Mouse (Mus musculus) small intestine, adult 2 months (tissue): ENCODE data around the gene Pla2g10. TPM values are rescaled to one million over a fixed set of nuclear protein-coding genes. Genes with fewer than 3 reads are reported as not detected.
"Not testable (repeated sequence)": the region's sequence is repeated elsewhere in the genome, so short reads cannot be mapped to it uniquely, and the experiment has no call there.

Source experiments
- H3K27ac ChIP-seq: fragments of 200-500 bp; 2 replicates; pipeline ENCODE4 v1.5.1; 2012; ENCODE audit warnings: low read depth, low read length, control low read depth, inconsistent platforms; ENCODE audit not compliant: insufficient read depth
- H3K27me3 ChIP-seq: fragments of 200-500 bp; 2 replicates; pipeline ENCODE4 v1.6.1; 2012; ENCODE audit warnings: mild to moderate bottlenecking, moderate library complexity, low read length, inconsistent platforms; ENCODE audit not compliant: control insufficient read depth, insufficient read depth
- H3K36me3 ChIP-seq: fragments of 200-500 bp; 2 replicates; pipeline ENCODE4 v1.6.1; 2012; ENCODE audit warnings: mild to moderate bottlenecking, low read length, control low read depth, inconsistent platforms; ENCODE audit not compliant: control insufficient read depth, insufficient read depth
- H3K4me1 ChIP-seq: fragments of 200-500 bp; 2 replicates; pipeline ENCODE4 v1.6.1; 2012; ENCODE audit warnings: low read length, inconsistent platforms, mixed read lengths; ENCODE audit not compliant: control insufficient read depth, insufficient read depth, insufficient read length
- H3K4me3 ChIP-seq: fragments of 200-500 bp; 2 replicates; pipeline ENCODE4 v1.5.1; 2012; ENCODE audit warnings: low read depth, mild to moderate bottlenecking, control low read depth, inconsistent platforms, low read length, moderate library complexity
- CTCF ChIP-seq: fragments of 200-500 bp; IDR thresholded peaks from 2 replicates; pipeline ENCODE4 v1.5.1; 2012; ENCODE audit warnings: low read depth, mild to moderate bottlenecking, control low read depth, inconsistent platforms, low read length, moderate library complexity, mixed read lengths; ENCODE audit not compliant: insufficient replicate concordance, insufficient read length; ENCODE audit errors: extremely low read depth
- POLR2A ChIP-seq: fragments of 200-500 bp; IDR thresholded peaks from 2 replicates; pipeline ENCODE4 v1.6.1; 2012; ENCODE audit warnings: low read depth, mild to moderate bottlenecking, control low read depth, inconsistent platforms, low read length, moderate library complexity
- WGBS: fragments of 180-500 bp; shearing (Covaris S2); methylation state at CpG from one replicate; pipeline ENCODE4 v1.1.7; 2018; 5-methylcytosine and 5-hydroxymethylcytosine counted together
- polyA plus RNA-seq: library from polyadenylated mRNA; depleted of rRNA; stranded (reverse); fragments of >200 nt; gene quantifications from 2 replicates; pipeline ENCODE4 v1.2.3, GENCODE M21; 2012

Pla2g10 gene
- polyA plus RNA-seq, 1 experiment, result 9.5 TPM

DNA sequence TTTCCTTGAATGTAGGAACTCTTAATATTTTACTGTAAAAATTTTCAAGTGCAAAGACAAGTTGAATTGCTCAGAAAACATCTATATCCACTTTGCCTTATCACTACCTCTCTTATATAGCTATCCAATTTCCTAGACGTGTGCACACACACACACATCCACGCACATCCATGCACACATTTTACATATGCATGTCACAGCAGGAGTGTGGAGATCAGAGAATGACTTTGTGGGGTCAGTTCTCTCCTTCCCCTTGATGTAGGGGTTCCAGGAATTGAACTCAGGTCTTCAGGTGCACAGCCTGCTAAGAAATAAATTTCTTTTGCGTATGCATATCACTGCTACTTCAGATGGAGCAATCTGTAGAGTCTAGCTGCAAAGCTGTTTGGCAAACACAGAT lies 17.3 kb upstream of the Pla2g10 start:
- H3K27ac ChIP-seq, result no peak overlapping the region
- H3K4me1 ChIP-seq, result no peaks in the 10 kb centered on the region
- H3K27me3 ChIP-seq, result no peaks in the 10 kb centered on the region
- no peaks in the 10 kb centered on the region for H3K36me3 ChIP-seq
- H3K4me3 ChIP-seq, result no peak overlapping the region
- no peak for TF ChIP-seq CTCF
- no peak for TF ChIP-seq POLR2A
- 73% methylated on average over 3 of the region's 3 CpGs for WGBS

DNA sequence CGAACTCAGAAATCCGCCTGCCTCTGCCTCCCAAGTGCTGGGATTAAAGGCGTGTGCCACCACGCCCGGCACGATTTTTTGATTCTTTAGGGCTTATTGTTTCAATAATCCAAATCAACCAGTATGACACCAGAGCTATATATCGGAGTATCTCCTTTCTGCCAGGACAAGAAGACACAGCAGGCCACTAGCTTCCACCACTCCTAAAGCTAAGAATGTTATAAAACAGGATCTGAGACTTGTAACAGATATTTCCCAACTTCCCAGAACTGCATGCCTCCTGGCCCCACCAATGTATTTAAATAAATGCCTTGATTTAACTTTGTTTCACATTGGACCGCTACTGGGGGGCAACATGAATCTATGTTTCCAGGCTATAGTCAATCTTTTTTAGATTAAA lies 16.9 kb upstream of the Pla2g10 start:
- Histone ChIP-seq H3K36me3 (no peaks in the 10 kb centered on the region), H3K4me3 (no peak overlapping the region), H3K4me1 (no peaks in the 10 kb centered on the region), H3K27ac (no peak overlapping the region), H3K27me3 (no peaks in the 10 kb centered on the region)
- 91% methylated on average over 8 of the region's 8 CpGs for WGBS
- TF ChIP-seq CTCF, result no peak

DNA sequence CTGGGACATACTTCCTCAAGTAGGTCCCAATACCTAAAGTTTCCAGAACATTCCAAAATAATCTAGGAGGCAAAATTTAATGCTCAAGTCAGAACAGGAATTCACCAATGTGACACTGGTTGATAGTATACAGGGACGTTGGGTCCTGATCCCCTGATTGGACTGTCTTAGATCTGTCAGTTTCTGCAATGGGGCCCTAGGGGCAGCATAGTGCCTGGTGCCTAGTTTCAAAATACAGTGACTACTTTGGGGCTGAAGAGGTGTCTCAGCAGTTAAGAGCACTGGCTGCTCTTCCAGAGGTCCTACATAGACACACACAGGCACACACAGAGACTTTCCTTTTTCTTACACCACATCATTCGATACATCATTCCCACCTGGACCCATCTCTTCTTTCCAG lies 10.1 kb upstream of the Pla2g10 start:
- WGBS, result 80% methylated on average over 2 of the region's 2 CpGs
- H3K27ac ChIP-seq, result no peak overlapping the region
- no peak overlapping the region for H3K4me3 ChIP-seq
- no peaks in the 10 kb centered on the region for H3K4me1 ChIP-seq
- no peak for TF ChIP-seq POLR2A
- no peak for TF ChIP-seq CTCF
- no peaks in the 10 kb centered on the region for H3K36me3 ChIP-seq
- H3K27me3 ChIP-seq, result no peaks in the 10 kb centered on the region

DNA sequence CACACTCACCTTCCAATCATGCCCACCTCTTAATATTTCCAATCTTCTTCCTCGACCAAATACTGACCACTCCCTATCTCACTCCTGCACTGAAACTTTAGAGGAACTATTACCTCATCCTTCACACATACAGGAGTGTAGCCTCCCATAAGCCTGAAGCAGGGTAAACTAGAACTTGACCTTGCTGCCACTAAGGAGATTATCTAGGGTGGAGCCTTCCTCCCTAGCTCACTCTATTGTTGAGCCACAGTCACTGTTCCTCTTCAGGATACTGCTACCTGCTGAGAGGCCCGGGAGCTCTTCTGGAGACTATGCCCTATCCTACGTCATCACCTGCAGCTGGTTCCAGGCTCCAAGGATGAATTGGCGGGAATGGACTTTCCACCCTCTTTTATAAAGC lies 8.3 kb upstream of the Pla2g10 start:
- H3K4me1 ChIP-seq, H3K27ac ChIP-seq, H3K4me3 ChIP-seq, H3K36me3 ChIP-seq, H3K27me3 ChIP-seq: not testable (repeated sequence)
- WGBS, result 31% methylated on average over 4 of the region's 4 CpGs

DNA sequence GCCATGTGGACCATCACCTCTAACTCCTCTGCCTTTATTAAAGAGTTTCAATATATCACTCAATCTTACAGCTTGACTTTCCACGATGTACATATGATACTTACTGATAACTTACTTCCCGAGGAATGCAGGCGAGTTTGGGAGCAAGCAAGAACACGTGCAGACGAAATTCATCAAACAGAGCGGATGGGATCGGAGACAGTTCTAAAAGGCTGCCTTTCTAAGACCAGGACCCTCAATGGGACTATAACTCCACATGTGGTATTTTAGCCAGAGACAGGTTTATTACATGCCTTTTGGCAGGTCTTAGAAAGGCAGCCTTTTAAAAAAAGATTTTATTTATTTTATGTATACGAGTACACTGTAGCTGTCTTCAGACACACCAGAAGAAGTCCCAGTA lies 5.2 kb upstream of the Pla2g10 start:
- Histone ChIP-seq H3K36me3 (no peaks in the 10 kb centered on the region), H3K4me1 (no peaks in the 10 kb centered on the region), H3K27ac (no peak overlapping the region), H3K27me3 (no peaks in the 10 kb centered on the region), H3K4me3 (no peak overlapping the region)
- 82% methylated on average over 8 of the region's 8 CpGs for WGBS
- no peak for TF ChIP-seq CTCF
- no peak for TF ChIP-seq POLR2A

DNA sequence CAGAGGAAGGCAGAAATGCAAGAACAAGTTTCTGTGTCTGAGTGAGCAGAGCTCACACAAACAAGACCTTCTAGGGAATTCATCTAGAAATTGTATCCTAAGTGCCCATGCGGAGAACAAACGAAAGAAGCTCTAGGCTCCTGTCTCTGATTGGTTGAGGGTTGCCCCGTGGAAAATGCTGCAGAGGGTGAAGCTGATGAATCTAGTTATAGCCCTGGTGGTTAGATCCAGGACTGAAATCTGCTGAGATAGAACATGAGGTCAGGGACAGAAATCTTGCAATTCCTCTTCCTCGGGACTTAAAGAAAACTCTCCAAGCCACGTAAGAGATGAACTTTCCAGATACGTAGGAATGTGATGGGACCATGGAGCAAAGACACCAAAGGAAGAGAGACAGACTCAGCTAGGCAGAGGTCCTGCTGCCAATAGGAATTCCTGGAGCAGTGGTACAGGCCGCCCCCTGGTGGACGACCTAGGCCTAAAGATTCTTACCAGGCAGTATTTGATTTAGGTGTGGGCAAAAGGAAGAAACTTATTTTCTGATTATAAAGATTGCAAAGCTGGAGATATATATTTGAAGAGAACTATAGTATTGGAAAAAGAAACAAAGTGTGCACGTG lies 2.8 kb upstream of the Pla2g10 start:
- Histone ChIP-seq H3K27ac (no peak overlapping the region), H3K36me3 (no peaks in the 10 kb centered on the region), H3K4me3 (no peak overlapping the region), H3K27me3 (no peaks in the 10 kb centered on the region), H3K4me1 (peaks cover 7% of the 10 kb centered on the region; the same call in 1 of the 2 replicates)
- WGBS, result 15% methylated on average over 9 of the region's 9 CpGs
- TF ChIP-seq POLR2A (no peak), CTCF (peak; percentile 86; the same call in 1 of the 2 replicates)

DNA sequence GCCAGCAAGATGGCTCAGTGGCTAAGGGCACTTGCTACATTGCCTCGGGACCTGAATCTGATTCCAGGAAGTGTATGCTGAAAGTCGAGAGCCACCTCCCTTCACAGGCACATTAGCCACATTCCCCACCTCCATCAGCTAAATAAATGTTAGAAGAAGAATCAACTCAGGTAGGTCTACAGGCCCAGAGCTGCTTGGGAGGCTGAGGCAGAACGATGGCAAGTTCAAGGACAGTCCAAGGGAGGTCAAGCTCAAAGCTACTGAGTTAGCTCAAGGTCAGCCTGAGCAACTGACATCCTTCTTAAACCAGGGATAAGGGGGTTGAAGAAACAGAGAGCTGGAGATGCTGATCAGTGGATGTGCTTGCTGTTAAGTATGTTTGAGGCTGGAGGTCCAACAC lies 2.0 kb upstream of the Pla2g10 start:
- no peak for TF ChIP-seq CTCF
- TF ChIP-seq POLR2A, result no peak
- Histone ChIP-seq H3K4me1 (peaks cover 9% of the 10 kb centered on the region; the same call in 1 of the 2 replicates), H3K27me3 (no peaks in the 10 kb centered on the region), H3K27ac (no peak overlapping the region), H3K4me3 (no peak overlapping the region), H3K36me3 (no peaks in the 10 kb centered on the region)
- WGBS, result 68% methylated on average over 3 of the region's 3 CpGs

DNA sequence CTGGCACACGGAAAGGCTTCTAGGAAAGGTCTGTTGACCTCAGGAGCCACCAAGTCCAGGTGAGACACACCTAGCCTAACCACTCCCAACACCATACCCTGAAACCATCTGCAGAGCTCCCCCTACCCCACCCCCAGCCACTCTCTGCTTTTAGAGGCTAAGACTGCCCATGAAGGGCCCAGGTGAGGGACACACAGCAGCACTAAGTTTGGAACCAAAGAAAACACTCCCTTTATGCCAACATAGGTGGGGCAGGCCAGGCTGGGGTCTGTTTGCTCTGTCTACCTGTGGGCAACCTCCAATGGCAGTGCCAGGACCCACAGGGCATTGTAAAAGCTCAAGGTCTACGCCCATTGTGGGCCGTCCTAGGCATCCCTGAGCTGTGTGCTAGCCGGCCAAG lies 1.4 kb downstream of the Pla2g10 start:
- peak; percentile 21; the same call in 1 of the 2 replicates for TF ChIP-seq POLR2A
- no peak for TF ChIP-seq CTCF
- peaks cover 12% of the 10 kb centered on the region; the same call in 1 of the 2 replicates for H3K4me1 ChIP-seq
- WGBS, result 27% methylated on average over 4 of the region's 4 CpGs
- H3K4me3 ChIP-seq, result no peak overlapping the region
- H3K36me3 ChIP-seq, result no peaks in the 10 kb centered on the region
- no peak overlapping the region for H3K27ac ChIP-seq
- no peaks in the 10 kb centered on the region for H3K27me3 ChIP-seq
